Mouse (Mus musculus) cerebellum, postnatal 25 days (tissue): ENCODE measurements around the gene Mras.

ENCODE experiments used
- DNase-seq, 2 experiments: peaks; one replicate each; pipeline ENCODE4 v3.0.0; 2021; ENCODE audit warnings: mixed read lengths in 2 of 2

The Mras gene

DNA sequence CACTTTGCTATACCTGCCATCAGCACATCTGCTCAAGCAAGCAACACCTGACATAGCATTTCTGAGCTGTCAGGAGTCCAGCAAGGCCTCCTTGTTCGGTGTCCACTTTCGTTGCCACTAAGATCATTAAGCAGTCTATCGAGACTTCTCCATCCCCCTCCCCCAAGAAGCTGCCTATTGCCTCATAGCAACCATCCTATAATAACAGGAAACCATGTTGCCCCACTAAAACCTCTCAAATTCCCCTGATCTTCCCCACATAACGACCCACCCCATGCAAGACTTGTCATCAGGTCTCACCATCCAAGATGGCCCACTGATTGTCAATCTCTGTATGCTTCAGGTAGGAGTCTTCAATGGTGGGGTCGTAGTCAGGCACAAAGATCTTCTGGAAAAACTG is 26.1 kb downstream of the Mras start:
- no peak for DNase-seq

DNA sequence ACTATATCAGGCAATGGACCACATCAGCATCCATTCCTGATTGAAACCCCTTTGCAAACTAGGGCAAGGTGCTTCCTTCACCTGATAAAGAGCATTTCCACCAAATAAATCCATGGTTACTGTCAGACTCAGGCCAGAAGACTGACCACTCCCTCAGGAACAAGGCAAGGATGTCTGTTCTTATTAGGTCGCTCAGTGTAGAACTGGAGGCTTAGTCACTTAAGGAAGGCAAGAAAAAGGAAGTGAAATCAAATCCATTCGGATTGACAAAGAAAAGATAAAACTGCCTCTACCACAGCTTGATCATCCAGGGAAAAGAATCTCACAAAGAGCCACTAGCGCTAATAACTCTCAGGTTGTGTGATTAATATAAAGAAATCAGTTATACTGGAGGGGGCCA is 27.9 kb downstream of the Mras start:
- no peak for DNase-seq

DNA sequence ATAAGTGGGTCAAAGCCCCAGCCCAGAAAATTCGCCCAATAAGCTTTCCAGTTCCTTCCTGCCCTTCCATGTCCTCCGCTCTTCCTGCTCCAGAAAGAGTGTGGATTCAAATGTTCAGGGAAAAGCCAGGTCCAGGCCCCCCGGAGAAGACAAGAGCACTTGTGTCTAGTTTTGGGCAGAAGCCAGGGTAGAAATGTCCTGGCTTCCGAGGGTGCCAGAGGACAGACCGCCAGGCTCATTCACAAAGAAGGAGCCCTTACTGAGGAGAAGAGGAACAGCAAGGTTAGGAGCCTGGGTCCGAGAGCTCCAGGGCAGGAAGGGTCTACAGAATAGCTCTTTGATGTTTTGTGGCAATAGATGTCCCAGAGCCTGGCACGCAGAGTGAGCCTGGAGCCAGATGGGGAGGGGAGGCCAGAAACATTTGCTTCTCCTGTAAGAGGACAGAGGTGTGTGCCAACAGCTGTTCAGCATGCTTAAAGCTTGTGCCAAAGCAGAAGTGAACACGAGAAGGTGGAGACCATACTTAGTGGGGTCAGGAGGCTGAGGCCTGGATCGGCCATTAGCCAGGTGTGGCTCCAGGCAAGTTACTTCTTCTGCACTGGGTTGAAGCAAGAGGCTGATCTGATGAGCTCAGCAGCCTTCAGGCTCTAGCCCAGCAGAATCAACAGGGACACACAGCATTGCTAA is 35.8 kb downstream of the Mras start:
- DNase-seq: peak in 1 of 2 experiments; percentile 29

DNA sequence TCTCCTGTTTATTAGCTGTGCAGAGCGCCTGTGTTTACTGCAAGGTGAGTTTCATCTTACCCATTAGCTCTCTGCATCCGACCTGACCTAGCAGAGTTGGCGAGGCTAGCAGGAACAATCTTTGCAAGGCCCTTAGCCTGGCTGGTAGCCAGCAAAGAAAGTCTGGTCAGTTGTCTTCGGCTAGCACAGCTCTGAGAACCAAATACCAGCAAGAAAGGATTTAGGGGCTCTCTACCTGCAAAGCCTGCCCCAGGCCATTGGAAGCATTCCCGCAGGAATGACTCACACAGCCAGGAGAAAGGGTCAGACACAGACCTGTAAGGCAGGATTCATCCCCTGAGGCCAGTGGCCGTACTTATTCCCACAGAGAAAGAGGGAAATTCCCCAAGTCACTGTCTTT is 36.4 kb downstream of the Mras start:
- DNase-seq: peak; percentile 52 to 73

DNA sequence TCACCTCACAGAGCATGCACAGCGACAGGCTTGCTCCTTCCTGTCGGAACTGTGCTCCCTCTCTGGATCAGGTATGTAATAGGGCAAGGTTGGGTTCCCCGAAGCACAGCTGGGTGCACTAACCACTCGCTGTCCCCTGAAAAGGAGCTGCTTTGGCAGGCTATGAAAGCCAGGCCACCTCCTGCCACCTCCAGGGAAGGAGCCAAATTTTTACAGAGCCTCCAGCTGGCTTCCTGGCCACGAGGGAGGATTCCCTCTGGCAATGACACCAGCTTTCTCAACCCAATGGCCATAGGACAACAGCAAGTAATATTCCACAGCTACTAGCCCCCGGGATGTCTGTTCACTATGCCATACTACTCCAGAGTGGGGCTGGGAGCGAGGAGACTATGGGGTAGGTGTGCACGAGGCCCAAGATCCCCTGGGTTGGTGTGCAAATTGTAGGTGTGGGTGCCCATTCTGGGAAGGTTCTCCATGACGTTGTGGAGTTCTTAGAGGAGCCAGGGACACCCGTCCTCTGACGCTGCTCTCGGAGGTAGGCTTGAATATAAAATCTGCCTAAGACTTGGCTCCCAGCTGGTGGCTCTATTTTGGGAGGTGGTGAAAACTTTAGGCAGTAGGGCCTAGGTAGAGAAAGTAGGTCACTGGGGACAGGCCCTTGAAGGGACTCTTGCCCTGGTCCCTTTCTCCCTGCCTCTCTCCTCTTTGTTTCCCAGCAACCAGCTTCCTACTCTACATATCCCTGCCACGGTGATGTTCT is 39.9 kb downstream of the Mras start:
- peak; percentile 69 to 71 for DNase-seq

DNA sequence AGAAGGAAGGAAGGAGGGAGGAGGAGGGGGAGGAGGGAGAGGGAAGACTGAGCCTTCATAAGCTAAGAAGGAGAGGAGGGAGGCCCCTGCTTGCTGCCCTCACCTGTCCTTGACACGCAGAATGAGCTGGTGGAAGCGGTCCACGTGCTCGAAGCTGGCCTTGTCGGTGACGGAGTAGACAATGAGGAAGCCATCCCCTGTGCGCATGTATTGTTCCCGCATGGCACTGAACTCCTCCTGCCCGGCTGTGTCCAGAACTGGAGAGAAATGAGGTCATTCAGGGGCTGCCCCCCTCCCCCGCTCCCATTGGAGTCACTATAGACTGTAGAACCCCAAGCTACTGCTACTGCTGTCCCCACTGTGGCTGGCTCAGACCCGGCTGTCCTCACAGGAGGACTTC is 42.8 kb downstream of the Mras start:
- DNase-seq: peak in 1 of 2 experiments; percentile 50

GRCm38 (mm10) chr9:99393146-99393545 is 44.0 kb downstream of the Mras start:
- no peak for DNase-seq

- no peak for DNase-seq
Observed at GRCm38 (mm10) chr9:99391557-99391956, 45.6 kb downstream of the Mras start.

- DNase-seq: no peak
Observed at GRCm38 (mm10) chr9:99390716-99391115, 46.5 kb downstream of the Mras start.

DNA sequence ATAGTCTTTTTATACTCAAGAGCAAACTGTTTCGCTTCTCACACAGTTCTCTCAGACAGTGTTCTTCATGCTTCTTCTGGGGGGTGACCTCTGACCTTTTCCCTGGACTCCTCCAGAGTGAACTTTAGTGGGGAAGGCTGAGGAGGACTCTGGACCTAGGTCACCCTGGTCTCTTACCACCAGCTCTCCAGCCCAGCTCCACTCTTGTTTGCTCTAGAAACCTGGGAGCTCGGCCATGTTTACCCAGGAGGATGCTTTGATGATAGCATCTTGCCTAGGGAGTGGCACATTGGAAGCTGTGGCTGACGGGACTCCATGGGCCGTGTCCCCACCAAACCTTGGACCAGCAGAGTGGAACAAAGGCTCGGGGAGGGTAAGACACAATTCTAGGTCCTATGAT is 47.0 kb downstream of the Mras start:
- DNase-seq: no peak

DNA sequence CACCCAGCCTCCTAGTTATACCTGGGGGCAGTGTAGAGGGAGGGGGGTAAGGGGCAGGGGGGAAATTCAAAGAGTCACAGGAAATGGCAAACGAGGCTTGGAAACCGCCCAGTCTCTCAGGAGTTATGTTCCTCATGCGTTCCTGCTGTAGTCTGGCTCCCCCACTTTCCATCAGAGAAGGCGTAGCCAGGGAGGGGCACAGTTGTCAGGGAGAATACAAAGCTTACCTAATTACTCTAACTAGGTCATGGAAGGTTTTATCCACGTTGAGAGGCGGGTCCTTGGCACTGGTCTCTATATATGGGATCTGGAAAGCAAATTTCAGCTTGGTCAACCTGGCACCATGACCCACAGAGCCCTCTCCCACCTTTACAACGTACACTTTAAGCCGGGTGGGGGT is 47.7 kb downstream of the Mras start:
- DNase-seq: no peak

GRCm38 (mm10) chr9:99388856-99389255 is 48.3 kb downstream of the Mras start:
- no peak for DNase-seq

DNA sequence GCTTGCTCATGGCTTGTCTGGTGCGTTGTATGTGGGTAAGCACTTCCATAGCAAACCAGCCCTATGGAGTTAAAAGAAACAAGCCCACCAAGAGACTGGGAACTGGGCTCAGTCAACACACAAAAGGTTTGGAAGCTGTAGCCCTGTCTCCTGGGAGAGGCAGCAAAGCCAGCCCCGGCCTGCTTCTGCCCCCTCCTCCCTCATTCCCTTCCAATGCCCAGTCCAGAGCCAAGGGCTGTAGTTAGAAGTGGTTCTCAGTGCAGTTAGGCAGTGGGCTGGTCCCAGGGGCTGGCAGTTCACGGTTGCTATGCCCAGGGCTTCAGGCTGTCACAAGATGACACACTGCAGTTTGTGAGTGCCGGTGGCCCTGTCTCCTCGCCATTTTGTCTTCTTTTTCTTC is 49.1 kb downstream of the Mras start:
- no peak for DNase-seq

DNA sequence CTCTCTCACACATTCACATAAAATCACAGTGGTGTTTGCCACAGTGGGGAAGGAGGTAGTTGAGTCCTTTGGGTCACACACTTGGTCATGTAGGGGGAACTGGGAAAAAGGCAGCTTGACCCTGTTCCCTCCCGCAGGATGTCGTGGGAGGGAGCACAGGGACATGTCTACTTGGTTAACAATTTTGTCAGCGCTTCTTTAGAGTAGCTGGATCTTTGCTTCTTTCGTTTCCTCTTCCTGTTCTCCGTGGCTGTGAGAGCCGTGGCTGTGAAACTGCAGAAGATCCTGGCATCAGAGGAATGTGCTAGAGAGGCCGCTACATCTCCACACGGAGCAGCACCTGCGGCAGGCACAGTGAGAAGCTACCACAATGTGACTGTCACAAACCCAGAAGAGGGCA is 54.6 kb downstream of the Mras start:
- no peak for DNase-seq

- no peak for DNase-seq
Observed at GRCm38 (mm10) chr9:99379194-99379593, 58.0 kb downstream of the Mras start.

- DNase-seq: peak; percentile 73 to 79
Observed at GRCm38 (mm10) chr9:99376591-99377418, 60.4 kb downstream of the Mras start.

GRCm38 (mm10) chr9:99368431-99368830 is 68.8 kb downstream of the Mras start:
- no peak for DNase-seq

DNA sequence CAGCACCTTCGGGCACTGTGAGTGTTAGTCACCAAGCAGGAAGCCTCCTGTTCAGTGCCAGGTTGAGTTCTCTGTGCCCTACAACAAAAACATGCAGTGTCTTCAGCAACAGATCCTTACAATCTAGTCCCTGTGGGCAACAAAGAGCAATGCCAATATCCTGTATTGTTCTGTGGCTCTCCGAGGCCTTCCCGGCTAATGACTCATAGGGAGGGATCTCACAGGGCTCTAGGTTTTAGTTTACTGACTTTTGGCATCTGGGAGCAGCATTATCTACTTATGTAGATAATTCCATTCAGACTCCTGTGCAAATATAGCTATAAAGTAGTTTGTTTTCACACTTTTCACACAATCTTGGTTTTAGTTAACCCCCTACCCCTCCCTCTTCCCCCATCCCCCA is 71.3 kb downstream of the Mras start:
- DNase-seq: no peak

- no peak for DNase-seq
Observed at GRCm38 (mm10) chr9:99363076-99363475, 74.1 kb downstream of the Mras start.

DNA sequence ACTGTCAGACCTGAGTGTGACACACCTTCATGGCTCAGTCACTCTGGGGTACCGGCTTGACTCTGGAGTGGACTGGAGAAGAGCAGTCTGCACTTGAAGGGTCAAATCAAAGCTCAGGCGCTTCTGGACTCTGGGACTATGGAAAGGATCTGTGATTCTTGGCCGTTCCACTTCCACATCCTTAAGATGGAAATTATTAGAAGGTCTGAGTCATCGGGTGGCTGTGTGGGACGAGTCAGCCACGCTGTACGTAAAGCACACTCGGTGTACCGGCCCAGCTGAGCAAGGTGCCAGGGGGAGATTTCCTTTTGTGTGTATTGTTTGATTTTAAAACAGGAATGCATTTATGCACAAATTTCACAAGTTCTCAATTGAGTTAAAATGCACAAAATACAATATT is 75.2 kb downstream of the Mras start:
- no peak for DNase-seq

- DNase-seq: no peak
Observed at GRCm38 (mm10) chr9:99359012-99359411, 78.2 kb downstream of the Mras start.

DNA sequence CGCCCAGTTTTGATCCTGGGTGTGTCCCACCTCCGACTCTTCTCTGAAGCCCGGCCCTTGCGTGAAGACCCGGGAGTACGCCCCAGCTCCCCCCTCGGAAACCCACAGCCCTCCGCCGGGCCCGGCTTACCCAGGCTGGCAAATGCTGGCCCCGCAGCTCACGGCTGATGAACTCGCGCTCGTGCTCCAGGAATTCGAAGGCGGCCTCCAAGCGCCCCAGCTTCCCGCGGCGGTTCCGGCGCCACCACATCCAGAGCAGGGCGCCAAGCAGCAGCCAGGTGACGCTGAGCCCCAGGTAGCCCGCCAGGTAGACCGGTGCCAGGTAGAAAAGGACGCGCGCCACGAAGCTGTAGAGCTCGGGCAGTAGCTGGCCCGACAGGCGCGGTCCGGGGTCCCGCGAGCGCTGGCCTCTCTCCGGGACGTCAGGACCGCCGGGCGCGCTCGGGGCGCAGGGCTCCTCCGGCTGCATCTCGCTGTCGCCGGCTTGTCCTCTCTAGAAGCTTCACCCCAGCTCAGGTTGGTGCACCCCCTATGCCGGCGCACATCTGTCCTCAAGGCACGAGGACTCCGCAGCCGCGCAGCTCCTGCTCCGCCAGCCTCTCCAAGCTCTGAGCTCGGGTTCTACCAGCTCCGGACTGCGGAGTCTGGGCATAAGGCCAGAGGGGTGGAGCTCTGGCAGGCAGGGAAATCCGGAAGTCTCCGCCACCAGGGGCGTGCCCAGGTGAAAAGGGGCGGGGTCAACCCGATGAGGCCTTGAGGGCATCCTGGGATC is 79.1 kb downstream of the Mras start, which contains the start of gene Esyt3:
Gene Esyt3 (minus strand): TSS at position 637 of the 772 bp plus-strand sequence.
- peak; percentile 48 to 65 for DNase-seq

DNA sequence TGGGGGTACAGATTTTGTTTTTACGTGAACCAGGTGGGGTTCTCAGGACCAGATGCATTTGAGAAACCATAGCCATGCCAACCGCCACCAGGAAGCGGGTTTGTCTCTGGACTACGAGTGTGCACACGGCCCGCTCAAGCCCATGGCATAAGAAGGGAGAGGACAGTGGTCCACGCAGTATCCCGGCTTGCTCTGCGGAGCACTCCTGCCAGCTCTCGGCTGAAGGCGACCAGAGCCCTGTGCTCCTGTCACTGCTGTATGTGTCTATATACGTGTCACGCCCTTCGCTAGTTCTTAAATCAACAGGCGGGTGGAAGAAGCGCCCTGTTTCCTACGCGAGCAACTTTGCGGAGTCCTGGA is 79.6 kb downstream of the Mras start:
- peak; percentile 9 to 12 for DNase-seq
